Mouse (Mus musculus) embryonic facial prominence, embryonic 11.5 days (tissue): ENCODE data around the gene Ptgds. TPM values are rescaled to one million over a fixed set of nuclear protein-coding genes. Genes with fewer than 3 reads are reported as not detected.
A peak's percentile ranks its signal among the peaks of the same experiment; 100 is the strongest.

Experiments
- ATAC-seq: fragments of 200-750 bp; cut with Nextera tagmentation; replicated peaks from 2 replicates; pipeline ENCODE4 v1.8.0; 2017; ENCODE audit warnings: low read depth; ENCODE audit not compliant: insufficient number of reproducible peaks, low FRiP score, low TSS enrichment
- DNase-seq: peaks from one replicate; pipeline ENCODE4 v3.0.0-alpha.2; 2015; ENCODE audit warnings: low spot score
- H3K27ac ChIP-seq: fragments of 300-500 bp; sonication (generic); replicated peaks from 2 replicates; pipeline ENCODE4 v1.5.1; 2014; ENCODE audit warnings: mild to moderate bottlenecking, low read depth, low read length, control low read depth
- H3K27me3 ChIP-seq: fragments of 300-500 bp; sonication (generic); 2 replicates; pipeline ENCODE4 v1.6.1; 2014; ENCODE audit warnings: mild to moderate bottlenecking, low read length, moderate library complexity, mixed read lengths; ENCODE audit not compliant: control insufficient read depth, insufficient read depth
- H3K36me3 ChIP-seq: fragments of 300-500 bp; sonication (generic); replicated peaks from 2 replicates; pipeline ENCODE4 v1.6.1; 2014; ENCODE audit warnings: low read depth, mild to moderate bottlenecking, low read length, moderate library complexity, mixed read lengths; ENCODE audit not compliant: control insufficient read depth, insufficient read depth
- H3K4me1 ChIP-seq: fragments of 300-500 bp; sonication (generic); 2 replicates; pipeline ENCODE4 v1.6.1; 2014; ENCODE audit warnings: low read length, mixed read lengths; ENCODE audit not compliant: control insufficient read depth, insufficient read depth
- H3K4me2 ChIP-seq: fragments of 300-500 bp; sonication (generic); 2 replicates; pipeline ENCODE4 v1.6.1; 2014; ENCODE audit warnings: low read depth, mild to moderate bottlenecking, control low read depth, low read length, moderate library complexity
- H3K4me3 ChIP-seq: fragments of 300-500 bp; sonication (generic); 2 replicates; pipeline ENCODE4 v1.5.1; 2014; ENCODE audit warnings: low read depth, low read length, control low read depth
- H3K9ac ChIP-seq: fragments of 300-500 bp; sonication (generic); replicated peaks from 2 replicates; pipeline ENCODE4 v1.6.1; 2014; ENCODE audit warnings: mild to moderate bottlenecking, control low read depth, low read length
- H3K9me3 ChIP-seq: fragments of 300-500 bp; sonication (generic); replicated peaks from 2 replicates; pipeline ENCODE4 v1.6.1; 2016; ENCODE audit warnings: mild to moderate bottlenecking, low read length, inconsistent platforms, mixed read lengths; ENCODE audit not compliant: control insufficient read depth
- WGBS: fragments of 180-500 bp; shearing (Covaris S2); extraction: QIAGEN DNeasy Blood & Tissue Kit; methylation state at CpG from one replicate; pipeline ENCODE4 v1.1.7; 2014; 5-methylcytosine and 5-hydroxymethylcytosine counted together
- polyA plus RNA-seq: library from polyadenylated mRNA; unstranded; fragments of >200 nt; fragmentation: Nextera tagmentation; extraction: Ambion mirVana; gene quantifications from 2 replicates; pipeline ENCODE4 v1.2.1, GENCODE M21; 2014

Ptgds gene
- polyA plus RNA-seq, 1 experiment from 2014 or later, result 0.28 TPM

DNA sequence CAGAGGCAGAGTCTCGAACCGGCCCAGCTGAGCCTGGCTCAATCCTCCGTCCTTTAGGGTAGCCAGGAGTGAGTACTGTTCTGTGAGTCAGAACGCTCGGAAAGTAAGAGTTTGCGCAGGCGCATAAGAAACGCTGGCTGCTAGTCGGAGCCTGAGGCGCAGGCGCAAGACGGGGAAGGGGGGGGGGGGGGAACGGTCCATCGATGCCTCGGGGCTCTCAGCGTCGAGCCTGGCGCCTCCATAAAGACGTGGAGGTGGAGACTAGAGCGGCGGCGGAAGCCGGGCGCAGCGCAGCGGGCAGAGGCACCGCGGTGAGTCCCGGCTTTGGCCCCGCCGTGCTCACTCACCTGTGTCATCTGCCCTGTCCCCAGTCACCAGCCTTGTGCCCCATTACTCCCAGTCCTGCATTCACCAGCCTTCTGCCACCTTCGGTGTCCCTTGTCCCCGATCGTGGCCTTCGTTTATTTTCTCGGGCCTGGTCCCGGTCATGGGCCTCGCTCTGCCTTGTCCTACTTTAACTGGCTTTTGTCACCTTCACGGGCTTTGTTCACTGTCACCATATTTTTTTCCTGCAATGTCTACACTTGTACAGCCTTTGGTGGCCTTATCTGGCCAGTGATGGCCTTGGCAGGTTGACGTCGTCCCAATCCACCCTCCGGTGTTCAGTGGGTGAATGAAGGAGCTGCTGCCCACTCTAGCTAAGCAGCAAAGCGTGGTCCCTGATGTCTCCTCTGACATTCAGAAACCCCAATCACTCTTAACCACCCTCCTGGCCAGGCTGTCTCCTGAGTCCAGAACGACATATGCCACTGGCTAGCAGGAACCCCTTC, 30.9 kb upstream of the Ptgds start, which contains the start of gene Fbxw5:
TSS of gene Fbxw5 (plus strand) at position 175 of the 830 bp plus-strand sequence.
- DNase-seq, result peak; percentile 97
- WGBS, result 2% methylated on average over 36 of the region's 44 CpGs
- Histone ChIP-seq H3K27ac (peak within 1 kb of the TSS; percentile 35; the same call in 1 of the 2 replicates), H3K9me3 (no peaks in the 10 kb centered on the region), H3K9ac (peak within 1 kb of the TSS; percentile 94), H3K27me3 (no peaks in the 10 kb centered on the region), H3K4me2 (peak within 1 kb of the TSS; percentile 69), H3K4me3 (peak within 1 kb of the TSS; percentile 89), H3K36me3 (no peaks in the 10 kb centered on the region; the same call in 1 of the 2 replicates), H3K4me1 (peaks cover 5% of the 10 kb centered on the region)
- ATAC-seq, result peak; percentile 78

DNA sequence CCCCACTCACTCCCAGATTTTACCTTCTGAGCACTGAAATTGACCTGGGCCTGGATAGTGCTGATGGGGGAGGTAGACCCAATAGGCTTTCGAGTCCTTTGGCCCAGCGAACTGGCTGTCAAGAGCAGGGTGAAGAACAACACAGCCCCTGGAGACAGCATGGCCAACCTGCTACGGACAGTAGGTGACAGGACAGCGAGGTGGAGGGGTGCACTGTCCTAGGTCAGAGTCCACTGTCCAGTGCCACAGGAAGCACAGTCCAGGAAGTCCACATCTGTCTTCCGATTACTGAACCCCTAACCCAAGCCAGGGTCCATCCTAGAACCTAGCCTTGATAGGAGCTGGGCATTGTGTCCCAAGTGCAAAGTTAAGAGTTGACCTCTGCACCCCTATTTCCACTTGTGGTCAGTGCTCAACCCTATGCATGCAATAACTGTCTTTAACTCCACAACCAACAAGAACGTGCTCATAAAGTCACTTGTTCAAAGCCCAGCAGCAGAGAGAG, 30.3 kb upstream of the Ptgds start:
- no peaks in the 10 kb centered on the region for H3K9me3 ChIP-seq
- ATAC-seq, result peak; percentile 14
- H3K4me1 ChIP-seq, result peaks cover 5% of the 10 kb centered on the region
- H3K9ac ChIP-seq, result peak overlapping the region; percentile 94
- no peaks in the 10 kb centered on the region for H3K27me3 ChIP-seq
- H3K27ac ChIP-seq, result no peak overlapping the region
- peak overlapping the region; percentile 89 for H3K4me3 ChIP-seq
- 64% methylated on average over 6 of the region's 6 CpGs for WGBS
- no peaks in the 10 kb centered on the region; the same call in 1 of the 2 replicates for H3K36me3 ChIP-seq
- peak overlapping the region; percentile 41 for H3K4me2 ChIP-seq
- DNase-seq, result no peak

DNA sequence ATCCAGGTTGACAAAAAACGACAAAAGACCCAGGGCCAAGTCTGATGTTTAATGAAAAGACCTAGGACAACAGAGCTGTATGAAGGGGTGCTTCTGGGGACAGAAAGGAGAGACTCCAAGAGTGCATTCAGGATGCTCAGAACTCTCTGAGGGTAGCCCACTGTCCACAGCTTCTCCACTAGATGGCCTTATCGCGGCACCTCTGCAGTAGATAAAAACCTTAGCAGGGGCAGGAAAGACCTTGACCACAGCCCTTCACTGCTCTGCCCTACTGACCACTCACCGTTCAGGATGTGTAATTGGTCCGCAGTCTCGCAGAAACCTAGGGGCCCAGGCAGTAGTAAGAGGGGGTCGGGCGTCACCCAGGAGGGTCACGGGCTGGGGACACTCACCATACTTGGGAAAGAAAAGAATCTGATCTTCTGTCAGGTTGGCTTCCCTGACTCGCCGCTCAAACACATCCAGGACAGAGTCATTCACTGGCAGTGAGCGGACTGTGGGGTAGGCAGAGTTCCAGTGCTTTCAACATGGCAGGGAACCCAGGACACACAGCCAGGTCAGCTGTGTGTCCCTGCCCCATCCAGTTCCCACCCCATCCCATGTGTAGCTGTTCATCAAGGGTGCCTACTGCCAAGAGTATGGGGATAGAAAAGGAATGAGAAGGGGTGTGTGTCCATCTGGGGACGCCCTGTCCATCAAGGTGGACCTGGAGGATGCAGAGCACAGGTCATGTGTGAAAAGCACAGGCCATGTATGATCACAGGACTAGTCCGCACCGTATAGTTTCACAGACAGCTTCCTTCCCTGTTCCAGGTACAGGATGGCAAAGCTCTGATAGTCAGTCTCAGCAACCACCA, 29.0 kb upstream of the Ptgds start:
- ATAC-seq (no peak), DNase-seq (no peak)
- Histone ChIP-seq H3K9me3 (no peaks in the 10 kb centered on the region), H3K36me3 (no peaks in the 10 kb centered on the region), H3K9ac (no peak overlapping the region), H3K4me2 (no peak overlapping the region), H3K4me1 (peaks cover 5% of the 10 kb centered on the region), H3K27ac (no peak overlapping the region), H3K4me3 (no peak overlapping the region), H3K27me3 (no peaks in the 10 kb centered on the region)
- WGBS, result 70% methylated on average over 15 of the region's 15 CpGs

DNA sequence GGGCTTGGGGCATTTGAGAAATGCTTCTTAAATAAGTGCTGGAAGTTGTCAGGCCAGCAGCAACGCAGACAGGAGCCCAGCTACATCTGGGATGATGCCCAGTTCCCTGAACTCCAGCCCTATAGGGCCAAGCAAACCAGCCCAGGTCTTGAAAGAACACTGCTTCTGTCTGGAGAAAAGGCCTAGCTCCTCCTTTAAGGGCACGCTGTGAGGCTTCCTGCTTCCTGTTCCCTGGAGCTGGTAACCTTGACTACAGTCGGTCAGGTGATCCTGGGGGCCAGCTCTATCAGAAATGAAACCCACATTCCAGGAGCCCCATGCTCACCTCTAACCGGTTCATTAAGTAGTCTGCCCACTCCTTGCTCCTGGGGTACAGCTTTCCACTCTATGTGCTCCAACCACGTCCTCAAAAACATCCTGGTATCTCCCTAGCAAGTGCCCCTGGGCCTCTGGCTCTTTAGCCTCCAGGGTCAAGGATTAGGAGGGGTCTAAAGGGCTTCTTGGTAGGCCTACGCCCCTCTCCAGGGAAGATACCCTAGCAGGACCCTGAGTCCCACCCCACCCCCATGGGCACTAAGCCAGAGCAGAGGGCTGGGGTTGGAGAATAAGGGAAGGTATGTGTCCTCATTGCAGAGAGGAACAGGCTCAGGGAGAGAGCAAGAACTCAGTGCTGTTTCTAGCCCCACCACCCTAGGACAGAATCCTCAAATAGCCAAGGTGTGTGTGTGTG, 28.2 kb upstream of the Ptgds start:
- Histone ChIP-seq H3K27ac (no peak overlapping the region), H3K4me2 (no peak overlapping the region), H3K9me3 (no peaks in the 10 kb centered on the region), H3K4me1 (peaks cover 5% of the 10 kb centered on the region), H3K9ac (no peak overlapping the region), H3K27me3 (no peaks in the 10 kb centered on the region), H3K4me3 (no peak overlapping the region), H3K36me3 (no peaks in the 10 kb centered on the region)
- WGBS, result 45% methylated on average over 6 of the region's 6 CpGs
- ATAC-seq (no peak), DNase-seq (no peak)

DNA sequence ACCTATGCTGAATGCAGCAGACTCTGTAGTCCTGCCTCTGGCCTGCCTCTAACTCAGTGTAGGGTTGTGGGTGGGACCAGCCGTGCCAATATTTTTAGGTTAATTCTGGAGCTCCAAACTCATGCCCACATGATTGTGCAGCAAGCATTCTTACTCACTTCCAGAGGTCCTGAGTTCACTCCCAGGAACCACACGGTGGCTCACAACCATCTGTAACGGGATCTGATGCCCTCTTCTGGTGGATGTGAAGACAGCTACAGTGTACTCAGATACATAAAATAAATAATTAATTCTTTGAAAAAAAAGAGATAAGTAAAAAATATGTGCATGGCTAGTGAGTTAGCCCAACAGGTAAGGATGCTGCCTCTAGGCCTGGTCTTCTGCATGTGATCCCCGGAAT, 26.6 kb upstream of the Ptgds start:
- H3K27me3 ChIP-seq, result no peaks in the 10 kb centered on the region
- peaks cover 2% of the 10 kb centered on the region for H3K4me1 ChIP-seq
- H3K9me3 ChIP-seq, result no peaks in the 10 kb centered on the region
- H3K4me2 ChIP-seq, result no peak overlapping the region
- ATAC-seq, result no peak
- peak; percentile 34 for DNase-seq
- no peak overlapping the region for H3K27ac ChIP-seq
- H3K4me3 ChIP-seq, result no peak overlapping the region
- H3K9ac ChIP-seq, result no peak overlapping the region
- whole genome bisulfite sequencing, result 34% methylated on average over 4 of the region's 4 CpGs
- H3K36me3 ChIP-seq, result no peaks in the 10 kb centered on the region

DNA sequence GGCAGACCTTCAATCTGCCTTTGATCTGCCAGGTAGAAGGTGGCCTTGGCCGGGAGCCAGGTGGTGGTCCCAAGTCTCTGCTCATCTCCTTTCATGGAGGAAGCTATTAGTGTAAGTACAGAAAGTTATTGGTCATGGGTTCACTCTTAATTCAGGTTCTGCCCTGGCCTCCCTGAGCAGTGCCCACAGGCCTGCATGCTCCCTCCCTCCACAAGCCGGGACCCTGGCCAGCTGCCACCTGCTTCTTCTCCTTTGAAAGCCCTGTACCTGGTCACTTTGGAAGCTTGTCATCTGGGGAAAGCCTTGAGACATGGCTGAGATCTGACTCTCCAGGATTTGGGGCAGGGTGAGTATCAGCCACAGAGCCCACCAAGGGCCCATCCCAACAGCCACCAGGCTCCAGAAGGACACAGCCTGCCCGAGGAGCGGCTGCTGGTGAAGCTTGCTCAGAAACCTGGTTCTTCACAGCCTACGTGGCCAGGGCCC, 23.7 kb upstream of the Ptgds start, which contains the start of gene Lcn12:
TSS of gene Lcn12 (minus strand) at position 436 of the 486 bp plus-strand sequence.
- WGBS, result 90% methylated on average over 5 of the region's 5 CpGs
- no peak within 1 kb of the TSS for H3K4me2 ChIP-seq
- no peaks in the 10 kb centered on the region for H3K36me3 ChIP-seq
- H3K9me3 ChIP-seq, result no peaks in the 10 kb centered on the region
- no peak for DNase-seq
- no peak for ATAC-seq
- H3K4me3 ChIP-seq, result no peak within 1 kb of the TSS
- H3K27ac ChIP-seq, result no peak within 1 kb of the TSS
- no peaks in the 10 kb centered on the region for H3K27me3 ChIP-seq
- H3K4me1 ChIP-seq, result no peaks in the 10 kb centered on the region
- H3K9ac ChIP-seq, result no peak within 1 kb of the TSS

DNA sequence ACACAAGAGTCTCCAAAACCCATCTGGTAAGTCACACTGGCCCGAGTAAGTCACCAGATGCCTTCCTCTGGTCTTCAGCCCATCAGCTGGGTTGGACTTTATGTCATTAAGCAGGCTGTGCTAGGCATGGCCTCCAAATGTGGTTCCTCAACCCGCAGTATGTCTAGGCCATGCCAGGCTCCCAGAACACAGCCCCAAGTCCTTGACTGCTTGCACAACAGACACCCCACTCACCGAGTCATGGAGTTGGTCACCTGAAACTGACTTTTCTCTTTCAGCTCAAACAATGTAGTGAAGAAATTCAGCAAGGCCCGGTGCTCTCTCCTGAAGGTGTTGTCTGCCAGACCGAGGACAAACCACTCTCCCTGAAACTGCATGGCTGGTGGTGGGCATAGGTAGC, 23.1 kb upstream of the Ptgds start:
- no peak for DNase-seq

More for the DNA sequence above, 23.1 kb upstream of the Ptgds start:
- no peak overlapping the region for H3K27ac ChIP-seq
- H3K4me3 ChIP-seq, result no peak overlapping the region
- H3K36me3 ChIP-seq, result no peaks in the 10 kb centered on the region
- WGBS, result 77% methylated on average over 5 of the region's 5 CpGs
- no peak overlapping the region for H3K9ac ChIP-seq
- ATAC-seq, result no peak
- no peaks in the 10 kb centered on the region for H3K4me1 ChIP-seq
- H3K27me3 ChIP-seq, result no peaks in the 10 kb centered on the region
- H3K9me3 ChIP-seq, result no peaks in the 10 kb centered on the region
- H3K4me2 ChIP-seq, result no peak overlapping the region
